Mouse (Mus musculus): ENCODE data around the gene Wasf1.

Gene Wasf1

GRCm38 (mm10) chr10:40919464-40919863 lies 36.2 kb downstream of the Wasf1 start:
- no peak for TF ChIP-seq GATA4 (IDR thresholded peaks at IDR 0.05; ENCODE audit: insufficient replicate concordance, low read length)

GRCm38 (mm10) chr10:40932995-40933394 lies 49.7 kb downstream of the Wasf1 start:
- no peak for TF ChIP-seq GATA4 (IDR thresholded peaks at IDR 0.05; ENCODE audit: insufficient replicate concordance, low read length)

GRCm38 (mm10) chr10:40936160-40936726 lies 53.0 kb downstream of the Wasf1 start:
- no peak for TF ChIP-seq GATA4 (IDR thresholded peaks at IDR 0.05; ENCODE audit: insufficient replicate concordance, low read length)

DNA sequence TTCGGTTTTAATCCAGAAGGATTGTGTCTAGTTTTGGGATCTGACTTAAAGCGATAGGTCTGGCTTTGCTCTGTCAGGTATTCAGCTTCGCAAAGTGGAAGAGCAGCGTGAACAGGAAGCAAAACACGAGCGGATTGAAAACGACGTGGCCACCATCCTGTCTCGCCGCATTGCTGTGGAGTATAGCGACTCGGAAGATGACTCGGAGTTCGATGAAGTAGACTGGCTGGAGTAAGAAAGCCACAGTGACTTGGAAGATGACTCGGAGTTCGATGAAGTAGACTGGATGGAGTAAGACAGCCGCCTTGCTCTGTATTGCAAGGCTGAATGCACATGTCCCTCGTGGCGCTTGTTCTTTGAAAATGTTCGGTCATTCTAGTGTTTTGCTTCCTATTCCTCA lies 54.3 kb downstream of the Wasf1 start:
- no peak for TF ChIP-seq GATA4 (IDR thresholded peaks at IDR 0.05; ENCODE audit: insufficient replicate concordance, low read length)

GRCm38 (mm10) chr10:40942688-40943087 lies 59.4 kb downstream of the Wasf1 start:
- no peak for TF ChIP-seq GATA4 (IDR thresholded peaks at IDR 0.05; ENCODE audit: insufficient replicate concordance, low read length)

GRCm38 (mm10) chr10:40950176-40950575 lies 66.9 kb downstream of the Wasf1 start:
- no peak for TF ChIP-seq GATA4 (IDR thresholded peaks at IDR 0.05; ENCODE audit: insufficient replicate concordance, low read length)

GRCm38 (mm10) chr10:40956206-40956605 lies 72.9 kb downstream of the Wasf1 start:
- TF ChIP-seq GATA4 (IDR thresholded peaks at IDR 0.05; ENCODE audit: insufficient replicate concordance, low read length), result no peak

- TF ChIP-seq GATA4 (IDR thresholded peaks at IDR 0.05; ENCODE audit: insufficient replicate concordance, low read length), result no peak
Measured at GRCm38 (mm10) chr10:40961365-40961764, 78.1 kb downstream of the Wasf1 start.

DNA sequence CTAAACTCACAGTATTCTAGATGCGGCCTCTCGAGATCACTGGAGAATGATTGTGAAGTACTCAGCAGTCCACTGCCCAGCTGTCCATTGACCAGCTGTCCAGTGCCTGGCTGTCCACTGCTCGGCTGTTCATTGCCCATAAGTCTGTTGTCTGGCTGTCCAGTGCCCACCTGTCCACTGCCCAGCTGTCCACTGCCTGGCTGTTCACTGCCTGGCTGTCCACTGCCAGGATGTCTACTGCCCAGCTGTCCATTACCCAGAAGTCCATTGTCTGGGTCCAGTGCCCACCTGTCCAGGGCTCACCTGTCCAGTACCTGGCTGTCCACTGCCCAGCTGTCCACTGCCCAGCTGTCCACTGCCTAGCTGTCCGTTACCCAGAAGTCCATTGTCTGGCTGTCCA lies 78.7 kb downstream of the Wasf1 start:
- no peak for TF ChIP-seq GATA4 (IDR thresholded peaks at IDR 0.05; ENCODE audit: insufficient replicate concordance, low read length)

DNA sequence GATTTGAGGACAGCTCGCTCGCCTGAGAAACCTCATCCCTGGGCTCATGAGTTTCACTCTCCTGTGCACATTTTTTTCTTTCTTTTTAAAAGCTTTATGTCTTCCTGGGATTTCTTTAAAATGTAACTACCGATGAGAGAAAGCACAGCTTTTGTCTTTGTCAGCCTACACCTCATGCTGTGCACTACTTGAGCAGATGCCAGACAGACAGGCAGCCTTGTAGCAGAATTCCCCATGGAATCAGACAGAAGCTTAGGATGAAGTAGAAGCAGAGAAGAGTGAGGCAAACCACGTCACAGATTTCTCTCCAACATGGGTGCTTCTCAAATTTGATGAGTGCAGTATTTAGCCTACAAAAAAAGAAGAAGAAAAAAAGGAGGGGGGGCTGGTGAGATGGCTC lies 81.3 kb downstream of the Wasf1 start:
- TF ChIP-seq GATA4 (IDR thresholded peaks at IDR 0.05; ENCODE audit: insufficient replicate concordance, low read length), result no peak

DNA sequence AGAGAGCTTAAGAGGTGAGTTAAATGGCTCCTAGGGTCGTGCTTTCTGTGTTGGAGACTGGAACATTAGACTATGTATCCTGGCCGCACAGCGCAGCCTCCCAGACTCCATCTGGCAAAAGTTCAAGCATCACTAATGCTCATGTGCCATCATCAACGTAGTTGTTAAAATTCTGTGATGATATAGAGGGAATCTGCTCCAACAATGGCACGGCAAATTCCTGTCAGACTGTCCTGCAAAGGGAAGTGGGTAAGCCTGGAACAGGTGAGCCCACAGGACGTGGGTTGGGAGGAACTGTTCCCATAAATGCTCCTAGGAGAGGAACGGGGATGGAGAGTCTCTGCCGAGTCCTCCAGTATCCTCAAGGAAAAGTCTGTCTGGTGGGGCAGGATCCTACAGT lies 85.3 kb downstream of the Wasf1 start:
- no peak for TF ChIP-seq GATA4 (IDR thresholded peaks at IDR 0.05; ENCODE audit: insufficient replicate concordance, low read length)

GRCm38 (mm10) chr10:40969372-40970033 lies 86.2 kb downstream of the Wasf1 start:
- TF ChIP-seq GATA4 (IDR thresholded peaks at IDR 0.05; ENCODE audit: insufficient replicate concordance, low read length), result no peak

GRCm38 (mm10) chr10:40970601-40971245 lies 87.4 kb downstream of the Wasf1 start:
- TF ChIP-seq GATA4 (IDR thresholded peaks at IDR 0.05; ENCODE audit: insufficient replicate concordance, low read length), result no peak

DNA sequence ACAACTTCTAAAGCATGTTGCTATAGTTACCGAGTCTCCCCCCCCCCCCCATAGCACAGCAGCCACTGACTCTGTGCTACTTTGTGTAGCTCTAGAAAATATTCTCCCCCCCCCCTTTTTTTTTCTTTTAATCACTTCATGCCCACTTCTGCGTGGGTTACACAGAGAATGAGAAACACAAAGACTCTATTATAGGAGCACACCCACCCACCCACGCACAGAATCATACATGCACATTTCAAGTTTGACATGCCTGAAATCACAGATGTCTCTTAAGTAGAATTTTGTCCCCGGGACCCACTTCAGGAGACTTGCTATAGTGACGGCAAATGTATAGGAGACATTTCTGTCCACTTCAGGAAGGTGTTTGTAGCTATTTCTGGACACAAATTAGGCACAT lies 88.0 kb downstream of the Wasf1 start:
- no peak for TF ChIP-seq GATA4 (IDR thresholded peaks at IDR 0.05; ENCODE audit: insufficient replicate concordance, low read length)

- no peak for TF ChIP-seq GATA4 (IDR thresholded peaks at IDR 0.05; ENCODE audit: insufficient replicate concordance, low read length)
Measured at GRCm38 (mm10) chr10:40983761-40984160, 100.5 kb downstream of the Wasf1 start.

- no peak for TF ChIP-seq GATA4 (IDR thresholded peaks at IDR 0.05; ENCODE audit: insufficient replicate concordance, low read length)
Measured at GRCm38 (mm10) chr10:40984600-40984999, 101.3 kb downstream of the Wasf1 start.

Data from liver, adult (tissue).